Mouse (Mus musculus) heart, postnatal 0 days (tissue): ENCODE data around the gene Dnase1. TPM values are rescaled to one million over a fixed set of nuclear protein-coding genes. Genes with fewer than 3 reads are reported as not detected.
"Not testable (repeated sequence)": the region's sequence is repeated elsewhere in the genome, so short reads cannot be mapped to it uniquely, and the experiment has no call there.

Source experiments
- ATAC-seq: fragments of 200-750 bp; cut with Nextera tagmentation; 2 replicates; pipeline ENCODE4 v1.8.0; 2017; ENCODE audit warnings: low read depth, moderate number of reproducible peaks, moderate library complexity; ENCODE audit not compliant: insufficient read depth
- DNase-seq: peaks from one replicate; pipeline ENCODE4 v3.0.0-alpha.2; 2016; ENCODE audit warnings: low spot score
- H3K27ac ChIP-seq: fragments of 300-500 bp; sonication (generic); 2 replicates; pipeline ENCODE4 v1.5.1; 2014; ENCODE audit warnings: low read depth, mild to moderate bottlenecking
- H3K27me3 ChIP-seq: fragments of 300-500 bp; sonication (generic); 2 replicates; pipeline ENCODE4 v1.6.1; 2014; ENCODE audit warnings: low read length, mixed read lengths; ENCODE audit not compliant: control insufficient read depth, insufficient read depth
- H3K36me3 ChIP-seq: fragments of 300-500 bp; sonication (generic); replicated peaks from 2 replicates; pipeline ENCODE4 v1.6.1; 2014; ENCODE audit warnings: low read length, mixed read lengths; ENCODE audit not compliant: control insufficient read depth, insufficient read depth
- H3K4me1 ChIP-seq: fragments of 300-500 bp; sonication (generic); 2 replicates; pipeline ENCODE4 v1.6.1; 2014; ENCODE audit warnings: antibody characterized with exemption; ENCODE audit not compliant: control insufficient read depth, insufficient read depth
- H3K4me2 ChIP-seq: fragments of 300-500 bp; sonication (generic); 2 replicates; pipeline ENCODE4 v1.6.1; 2014; ENCODE audit warnings: low read depth, mild to moderate bottlenecking, low read length, moderate library complexity
- H3K4me3 ChIP-seq: fragments of 300-500 bp; sonication (generic); 2 replicates; pipeline ENCODE4 v1.5.1; 2014; ENCODE audit warnings: low read depth, low read length
- H3K9ac ChIP-seq: fragments of 300-500 bp; sonication (generic); replicated peaks from 2 replicates; pipeline ENCODE4 v1.6.1; 2014; ENCODE audit warnings: low read depth, low read length, mixed read lengths
- H3K9me3 ChIP-seq: fragments of 300-500 bp; sonication (generic); replicated peaks from 2 replicates; pipeline ENCODE4 v1.6.1; 2016; ENCODE audit warnings: low read length; ENCODE audit not compliant: control insufficient read depth
- CTCF ChIP-seq: IDR thresholded peaks from 2 replicates; pipeline ENCODE4 v1.5.1; 2016; ENCODE audit warnings: antibody characterized with exemption, control low read depth, low read depth
- EP300 ChIP-seq: IDR thresholded peaks from 2 replicates; pipeline ENCODE4 v1.6.1; 2016; ENCODE audit warnings: antibody characterized with exemption, low read depth
- WGBS: fragments of 180-500 bp; shearing (Covaris S2); extraction: QIAGEN DNeasy Blood & Tissue Kit; methylation state at CpG from one replicate; pipeline ENCODE4 v1.1.7; 2014; 5-methylcytosine and 5-hydroxymethylcytosine counted together
- microRNA-seq: library from miRNA; unstranded; fragments of <30 nt; microRNA quantifications from one replicate; pipeline ENCODE4, GENCODE M21; 2016
- polyA plus RNA-seq: library from polyadenylated mRNA; unstranded; fragments of >200 nt; fragmentation: Nextera tagmentation; extraction: Ambion mirVana; gene quantifications from 2 replicates; pipeline ENCODE4 v1.2.1, GENCODE M21; 2015
- total RNA-seq: library from RNA; depleted of rRNA; stranded (reverse); fragments of >200 nt; gene quantifications from 2 replicates; pipeline ENCODE4 v1.2.3, GENCODE M21; 2014; ENCODE audit warnings: low replicate concordance; rRNA removed

Gene Dnase1
- total and polyA plus RNA-seq, 2 experiments from 2014 or later: 1.3 TPM; not detected in 1

- no peak overlapping the region for H3K4me2 ChIP-seq
- H3K27ac ChIP-seq: peak overlapping the region; percentile 71
- WGBS: 25% methylated on average over 1 of the region's 1 CpGs
- TF ChIP-seq CTCF (no peak), EP300 (0 out of 2 replicates have a peak, but pooled peaks have one; percentile 27)
- H3K4me1 ChIP-seq: peaks cover 17% of the 10 kb centered on the region
- ATAC-seq: peak; percentile 56
- H3K4me3 ChIP-seq: no peak overlapping the region
- DNase-seq: peak; percentile 82
- no peaks in the 10 kb centered on the region for H3K9me3 ChIP-seq
- peaks cover 11% of the 10 kb centered on the region for H3K36me3 ChIP-seq
- no peaks in the 10 kb centered on the region for H3K27me3 ChIP-seq
- no peak overlapping the region for H3K9ac ChIP-seq
Measured at GRCm38 (mm10) chr16:4079656-4080055, 42.9 kb downstream of the Dnase1 start.

- H3K27me3 ChIP-seq, H3K9ac ChIP-seq, H3K4me2 ChIP-seq, H3K9me3 ChIP-seq, H3K4me3 ChIP-seq, ATAC-seq: not testable (repeated sequence)
- Histone ChIP-seq H3K36me3 (peaks cover 19% of the 10 kb centered on the region), H3K4me1 (peaks cover 17% of the 10 kb centered on the region), H3K27ac (peak overlapping the region; percentile 71)
- 23% methylated on average over 3 of the region's 3 CpGs for WGBS
- DNase-seq: peak; percentile 14
Measured at GRCm38 (mm10) chr16:4080419-4080818, 43.7 kb downstream of the Dnase1 start.

- no peak for ATAC-seq
- H3K9me3 ChIP-seq: no peaks in the 10 kb centered on the region
- WGBS: 93% methylated on average over 7 of the region's 7 CpGs
Measured at GRCm38 (mm10) chr16:4085051-4085450, 48.3 kb downstream of the Dnase1 start.

GRCm38 (mm10) chr16:4085851-4086387 is 49.2 kb downstream of the Dnase1 start:
- Histone ChIP-seq H3K36me3 (peaks cover 72% of the 10 kb centered on the region), H3K27me3 (no peaks in the 10 kb centered on the region), H3K27ac (no peak overlapping the region), H3K9me3 (no peaks in the 10 kb centered on the region), H3K4me3 (no peak overlapping the region), H3K4me2 (no peak overlapping the region), H3K4me1 (peaks cover under 1% of the 10 kb centered on the region; the same call in 1 of the 2 replicates), H3K9ac (no peak overlapping the region)
- DNase-seq: no peak
- TF ChIP-seq EP300 (no peak), CTCF (no peak)
- 95% methylated on average over 9 of the region's 9 CpGs for WGBS
- no peak for ATAC-seq

More at GRCm38 (mm10) chr16:4085051-4085450, 48.3 kb downstream of the Dnase1 start:
- no peak for DNase-seq
- no peak overlapping the region for H3K4me3 ChIP-seq
- H3K27ac ChIP-seq: no peak overlapping the region
- H3K9ac ChIP-seq: no peak overlapping the region
- peaks cover 5% of the 10 kb centered on the region; the same call in 1 of the 2 replicates for H3K4me1 ChIP-seq
- TF ChIP-seq CTCF (no peak), EP300 (no peak)
- no peaks in the 10 kb centered on the region for H3K27me3 ChIP-seq
- H3K36me3 ChIP-seq: peaks cover 63% of the 10 kb centered on the region
- H3K4me2 ChIP-seq: no peak overlapping the region

GRCm38 (mm10) chr16:4087214-4087913 is 50.6 kb downstream of the Dnase1 start:
- no peak overlapping the region for H3K27ac ChIP-seq
- H3K27me3 ChIP-seq: no peaks in the 10 kb centered on the region
- no peaks in the 10 kb centered on the region for H3K9me3 ChIP-seq
- peaks cover 85% of the 10 kb centered on the region for H3K36me3 ChIP-seq
- ATAC-seq: no peak
- H3K4me3 ChIP-seq: no peak overlapping the region
- WGBS: 87% methylated on average over 8 of the region's 8 CpGs
- DNase-seq: no peak
- H3K4me2 ChIP-seq: no peak overlapping the region
- H3K9ac ChIP-seq: no peak overlapping the region
- no peaks in the 10 kb centered on the region for H3K4me1 ChIP-seq
- TF ChIP-seq EP300 (no peak), CTCF (no peak)

Small RNA genes lying within 50 kb of the gene (microRNA-seq; reads per million reads assigned to microRNA genes)
- not detected for gene Gm23413

Other genes with a start within 250 kb of the Dnase1 start
- gene Olfr15, start 206.1 kb upstream of the Dnase1 start, total RNA-seq: not detected in 2 replicates
- gene Olfr15, start 206.1 kb upstream of the Dnase1 start, polyA plus RNA-seq: not detected in 2 replicates
- gene Zfp174, start 189.7 kb upstream of the Dnase1 start, total RNA-seq: 0.69 and 0.93 TPM in 2 replicates
- gene Zfp174, start 189.7 kb upstream of the Dnase1 start, polyA plus RNA-seq: 0.71 and 0.72 TPM in 2 replicates
- gene Naa60, start 164.6 kb upstream of the Dnase1 start, total RNA-seq: 23.6 and 24.2 TPM in 2 replicates
- 32.2 and 33.0 TPM in 2 replicates for gene Naa60, start 164.6 kb upstream of the Dnase1 start, polyA plus RNA-seq
- 7.4 and 9.2 TPM in 2 replicates for gene Zfp597, start 152.4 kb upstream of the Dnase1 start, total RNA-seq
- 3.3 and 4.3 TPM in 2 replicates for gene Zfp597, start 152.4 kb upstream of the Dnase1 start, polyA plus RNA-seq
- not detected in 2 replicates for gene Gm20695, start 152.3 kb upstream of the Dnase1 start, total RNA-seq
- gene Gm20695, start 152.3 kb upstream of the Dnase1 start, polyA plus RNA-seq: 0.93 and 1.2 TPM in 2 replicates
- 3.2 and 4.0 TPM in 2 replicates for gene 1700037C18Rik, start 128.3 kb upstream of the Dnase1 start, total RNA-seq
- 9.2 and 10.0 TPM in 2 replicates for gene 1700037C18Rik, start 128.3 kb upstream of the Dnase1 start, polyA plus RNA-seq
- 5.6 and 18.4 TPM in 2 replicates for gene Cluap1, start 128.1 kb upstream of the Dnase1 start, total RNA-seq
- gene Cluap1, start 128.1 kb upstream of the Dnase1 start, polyA plus RNA-seq: 14.9 and 16.2 TPM in 2 replicates
- 0.15 and 0.35 TPM in 2 replicates for gene Nlrc3, start 60.3 kb upstream of the Dnase1 start, total RNA-seq
- 1.2 TPM in 2 replicates for gene Nlrc3, start 60.3 kb upstream of the Dnase1 start, polyA plus RNA-seq
- gene Slx4, start 33.2 kb upstream of the Dnase1 start, total RNA-seq: 4.4 and 5.4 TPM in 2 replicates
- 3.0 and 3.2 TPM in 2 replicates for gene Slx4, start 33.2 kb upstream of the Dnase1 start, polyA plus RNA-seq
- gene Trap1, start 40.9 kb downstream of the Dnase1 start, total RNA-seq: 109 and 135 TPM in 2 replicates
- gene Trap1, start 40.9 kb downstream of the Dnase1 start, polyA plus RNA-seq: 117 and 121 TPM in 2 replicates
- gene Crebbp, start 177.1 kb downstream of the Dnase1 start, total RNA-seq: 34.1 and 34.7 TPM in 2 replicates
- gene Crebbp, start 177.1 kb downstream of the Dnase1 start, polyA plus RNA-seq: 15.6 and 15.9 TPM in 2 replicates